Mouse (Mus musculus): ENCODE results near the gene Grk6.

Grk6 gene

DNA sequence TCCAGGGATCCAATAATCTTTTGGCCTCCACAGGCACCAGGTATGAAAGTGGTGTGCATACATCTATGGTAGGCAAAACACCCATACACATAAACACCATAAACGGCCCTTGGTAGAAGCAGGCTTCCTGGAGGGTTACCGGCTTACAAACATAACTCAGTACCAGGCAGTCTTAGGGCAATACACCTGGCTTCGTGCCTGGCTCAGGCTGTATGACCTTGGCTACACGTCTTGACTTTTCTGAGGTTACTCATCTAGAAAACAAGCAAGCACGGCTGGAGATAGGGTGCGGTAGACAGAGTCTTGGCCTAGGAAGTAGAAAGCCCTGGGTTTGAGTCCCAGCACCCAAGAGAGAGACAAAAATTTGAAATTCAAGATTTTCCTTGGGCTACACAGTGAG is 51.8 kb downstream of the Grk6 start:
- in situ Hi-C loops (cut with MboI; ENCODE audit: low pct_unique_long_range_greater_than_20kb in 1 of 2, low sequenced_read_pairs in 2 of 2, unreplicated experiment in 1 of 2) = no loop called here

DNA sequence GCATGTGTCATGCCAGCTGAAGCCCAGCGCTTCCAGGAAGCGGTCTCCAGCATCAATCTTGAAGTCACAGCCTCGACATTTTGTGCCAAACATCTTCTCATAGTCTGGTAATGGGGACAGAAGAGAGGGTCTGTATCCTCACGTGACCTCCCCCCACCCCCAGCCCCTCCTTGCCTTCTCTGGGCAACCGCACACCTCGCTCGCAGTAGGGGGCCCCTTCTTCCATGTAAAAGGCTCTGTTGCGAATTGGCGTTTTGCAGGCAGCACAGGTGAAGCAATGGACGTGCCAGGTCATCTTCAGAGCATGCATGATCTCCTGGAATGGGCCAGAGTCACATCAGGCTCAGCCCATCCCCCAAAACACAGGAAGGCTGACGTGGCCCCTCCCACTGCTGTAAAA is 54.0 kb downstream of the Grk6 start:
- in situ Hi-C loops (cut with MboI; ENCODE audit: low pct_unique_long_range_greater_than_20kb in 1 of 2, low sequenced_read_pairs in 2 of 2, unreplicated experiment in 1 of 2) = no loop called here

DNA sequence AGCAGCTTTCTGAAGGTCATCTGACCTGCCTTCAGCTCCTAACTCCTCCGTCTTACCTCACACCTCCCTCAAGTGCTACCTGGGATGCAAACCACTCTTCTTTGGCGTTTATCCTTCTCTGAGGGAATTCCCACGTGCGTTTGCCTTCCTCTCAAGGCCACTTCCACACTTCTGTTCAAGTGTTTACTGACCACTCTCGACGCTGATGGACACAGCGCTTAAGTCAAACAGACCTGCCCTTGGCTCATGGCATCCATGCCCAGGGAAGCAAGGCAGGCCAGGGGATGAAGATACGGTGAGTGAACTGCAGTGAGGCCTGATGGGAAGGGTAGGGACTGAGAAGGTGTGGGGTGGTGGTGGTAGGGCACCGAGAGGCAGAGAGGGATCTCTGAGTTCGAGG is 55.7 kb downstream of the Grk6 start:
- in situ Hi-C loops (cut with MboI; ENCODE audit: low pct_unique_long_range_greater_than_20kb in 1 of 2, low sequenced_read_pairs in 2 of 2, unreplicated experiment in 1 of 2) = no loop called here

DNA sequence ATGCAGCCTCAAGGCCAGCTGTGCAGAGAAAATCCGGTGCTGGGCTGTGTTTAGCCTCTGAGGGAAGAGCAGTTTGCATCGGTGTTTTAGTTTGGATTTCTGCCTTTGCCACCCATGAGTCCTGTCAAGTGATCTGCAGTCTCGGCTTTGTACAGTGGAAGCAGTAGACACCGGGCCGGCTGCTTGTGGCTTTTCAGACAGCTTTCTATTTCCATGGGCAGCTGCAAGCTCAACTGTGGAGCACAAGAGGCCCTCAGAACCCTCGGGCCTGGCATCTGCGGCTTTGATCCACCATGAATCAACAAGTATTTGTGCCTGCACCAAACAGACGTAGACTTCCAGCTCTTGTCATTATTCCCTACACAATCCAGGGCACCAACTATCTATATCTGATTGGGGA is 57.5 kb downstream of the Grk6 start:
- in situ Hi-C loops (cut with MboI; ENCODE audit: low pct_unique_long_range_greater_than_20kb in 1 of 2, low sequenced_read_pairs in 2 of 2, unreplicated experiment in 1 of 2) = no loop called here

DNA sequence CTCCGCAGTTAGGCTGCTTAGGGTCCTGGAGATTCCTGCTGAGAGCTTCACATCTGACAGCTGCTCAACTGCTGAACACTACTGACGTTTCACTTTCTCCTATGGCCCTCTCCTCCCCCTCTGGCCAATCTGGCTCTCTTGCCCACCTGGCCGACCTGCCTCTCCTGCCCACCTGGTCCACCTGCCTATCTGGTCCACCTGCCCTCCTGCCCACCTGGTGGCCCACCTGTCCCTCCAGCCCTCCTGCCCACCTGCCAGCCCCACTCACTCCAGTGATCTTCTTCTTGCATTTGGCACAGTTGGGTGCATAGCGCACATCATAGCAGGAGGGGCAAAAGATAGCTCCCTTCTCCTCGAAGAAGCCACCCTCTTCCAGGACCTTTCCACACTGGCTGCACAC is 59.5 kb downstream of the Grk6 start:
- in situ Hi-C loops (cut with MboI; ENCODE audit: low pct_unique_long_range_greater_than_20kb in 1 of 2, low sequenced_read_pairs in 2 of 2, unreplicated experiment in 1 of 2) = no loop called here

DNA sequence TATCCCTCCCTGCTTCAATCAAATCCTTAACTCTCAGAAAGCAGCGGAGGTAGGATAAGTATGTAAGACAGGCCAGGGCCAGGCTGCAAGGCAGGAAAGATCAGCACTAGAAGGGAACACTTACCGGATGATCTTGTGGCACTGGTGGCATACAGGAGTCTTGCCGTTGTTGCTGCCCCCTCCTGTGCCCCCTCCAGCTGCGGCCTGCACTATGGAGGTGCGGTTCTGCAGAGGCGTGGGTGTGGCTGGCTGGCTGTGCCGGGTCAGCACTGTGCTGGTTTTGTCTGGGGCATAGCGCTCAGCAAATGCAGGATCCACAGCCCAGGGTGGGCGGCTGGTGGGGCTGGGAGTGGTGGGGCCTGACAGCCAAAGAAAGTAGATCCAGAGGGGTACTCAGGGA is 60.9 kb downstream of the Grk6 start:
- in situ Hi-C loops (cut with MboI; ENCODE audit: low pct_unique_long_range_greater_than_20kb in 1 of 2, low sequenced_read_pairs in 2 of 2, unreplicated experiment in 1 of 2) = no loop called here

DNA sequence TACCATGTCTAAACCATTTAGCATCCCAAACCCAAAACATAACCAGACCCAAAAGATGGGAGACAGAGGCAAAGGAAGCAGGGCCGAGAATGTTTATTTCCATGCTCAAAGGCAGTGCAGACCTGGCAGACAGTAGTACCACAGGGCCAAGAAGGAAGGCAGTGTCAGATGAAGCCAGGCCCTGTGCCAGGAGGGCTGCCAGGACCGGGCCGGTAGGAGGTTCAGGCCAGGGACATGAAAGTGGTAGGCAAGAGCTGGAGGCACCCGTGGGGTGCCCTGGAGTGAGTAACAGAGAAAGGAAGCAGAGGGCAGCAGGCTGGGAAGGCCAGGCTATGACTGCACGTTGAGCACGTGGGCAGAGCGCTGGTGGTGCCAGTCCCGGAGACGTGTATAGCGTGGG is 61.8 kb downstream of the Grk6 start:
- in situ Hi-C loops (cut with MboI; ENCODE audit: low pct_unique_long_range_greater_than_20kb in 1 of 2, low sequenced_read_pairs in 2 of 2, unreplicated experiment in 1 of 2) = no loop called here

DNA sequence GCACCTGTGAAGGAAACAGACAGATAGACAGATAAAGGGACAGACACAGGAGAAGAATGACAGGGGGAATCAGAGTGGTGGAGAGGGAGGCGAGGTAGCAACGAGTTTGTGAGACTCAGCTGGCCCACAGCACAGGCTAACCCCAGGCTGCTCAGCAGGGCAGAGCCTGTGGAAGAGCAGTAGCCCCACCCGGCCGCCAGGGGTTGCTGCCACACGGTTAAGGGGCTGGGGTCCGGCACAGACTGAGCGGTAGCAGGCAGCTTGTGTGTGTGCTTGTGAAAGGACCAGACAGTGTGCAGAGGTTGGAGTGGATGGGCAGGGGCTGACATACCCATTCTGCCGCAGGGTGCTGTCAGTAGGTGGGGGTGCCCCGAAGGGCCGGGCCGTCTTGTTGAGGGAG is 63.0 kb downstream of the Grk6 start:
- in situ Hi-C loops (cut with MboI; ENCODE audit: low pct_unique_long_range_greater_than_20kb in 1 of 2, low sequenced_read_pairs in 2 of 2, unreplicated experiment in 1 of 2) = no loop called here

DNA sequence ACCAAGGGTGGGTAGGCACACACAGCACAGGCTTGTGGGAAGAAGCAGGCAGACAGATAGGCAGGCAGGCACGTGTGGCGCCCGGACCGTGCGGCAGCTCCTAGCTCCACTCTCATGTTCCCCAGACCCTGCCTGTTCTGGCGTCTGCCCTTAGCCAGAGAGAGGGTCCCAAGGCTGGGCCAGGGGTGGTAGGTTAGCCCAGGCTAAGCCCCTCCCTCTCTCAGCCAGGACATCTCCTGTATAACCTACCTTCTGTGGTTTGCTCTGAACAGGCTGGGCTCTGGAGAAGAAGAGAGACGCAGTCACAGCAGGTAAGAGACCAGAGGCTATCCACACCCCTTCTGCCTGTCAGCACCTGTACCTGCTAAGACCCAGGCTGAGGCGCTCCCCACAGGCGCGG is 63.7 kb downstream of the Grk6 start:
- in situ Hi-C loops (cut with MboI; ENCODE audit: low pct_unique_long_range_greater_than_20kb in 1 of 2, low sequenced_read_pairs in 2 of 2, unreplicated experiment in 1 of 2) = no loop called here

DNA sequence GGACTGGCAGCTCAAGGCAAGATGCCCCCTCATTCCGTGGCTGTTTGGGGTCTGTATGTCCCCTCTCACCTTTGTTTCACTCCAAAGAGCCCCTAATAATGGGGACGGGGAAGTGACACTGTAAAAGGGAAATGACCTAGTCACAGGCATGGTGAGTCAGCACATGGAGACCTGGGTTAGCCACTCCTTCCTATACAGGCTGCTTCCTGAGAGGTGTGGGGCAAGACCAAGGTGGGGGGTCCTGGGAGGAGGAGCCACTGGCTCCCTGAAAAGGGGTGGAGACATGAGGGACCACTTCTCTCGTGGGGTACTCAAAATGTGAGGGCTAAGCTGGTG is 65.4 kb downstream of the Grk6 start:
- in situ Hi-C loops (cut with MboI; ENCODE audit: low pct_unique_long_range_greater_than_20kb in 1 of 2, low sequenced_read_pairs in 2 of 2, unreplicated experiment in 1 of 2) = no loop called here

Measured in mouse embryonic stem cell (cell line).